Mouse (Mus musculus): ENCODE results near the gene Vipr2. TPM values are rescaled to one million over a fixed set of nuclear protein-coding genes. Genes with fewer than 3 reads are reported as not detected.
A peak's percentile ranks its signal among the peaks of the same experiment; 100 is the strongest.

Gene Vipr2
- polyA plus RNA-seq, 1 experiment from 2014 or later = 3.6 TPM

- Histone ChIP-seq H3K4me3 (no peak overlapping the region), H3K36me3 (peaks cover 46% of the 10 kb centered on the region), H3K27me3 (no peaks in the 10 kb centered on the region), H3K27ac (replicated peaks) (no peak overlapping the region), H3K4me1 (no peaks in the 10 kb centered on the region), H3K9ac (replicated peaks) (no peak overlapping the region), H3K9me3 (peaks cover 51% of the 10 kb centered on the region), H3K4me2 (replicated peaks) (no peak overlapping the region)
- 95% methylated on average over 2 of the region's 2 CpGs for WGBS
- 0 out of 2 replicates have a peak, but pooled peaks have one; percentile 47 for ATAC-seq (ENCODE audit: low FRiP score, low read depth)
These were observed 15.3 kb upstream of the Vipr2 start for GRCm38 (mm10) chr12:116062194-116062583.

- Histone ChIP-seq H3K4me2 (replicated peaks) (no peak overlapping the region), H3K9me3 (peaks cover 45% of the 10 kb centered on the region), H3K9ac (replicated peaks) (no peak overlapping the region), H3K4me1 (no peaks in the 10 kb centered on the region), H3K27me3 (no peaks in the 10 kb centered on the region), H3K4me3 (no peak overlapping the region), H3K27ac (replicated peaks) (no peak overlapping the region), H3K36me3 (peaks cover 40% of the 10 kb centered on the region)
- ATAC-seq (ENCODE audit: low FRiP score, low read depth) = no peak
- 95% methylated on average over 4 of the region's 4 CpGs for WGBS
These were observed 14.5 kb upstream of the Vipr2 start for GRCm38 (mm10) chr12:116063020-116063419.

- ATAC-seq (ENCODE audit: low FRiP score, low read depth) = peak; percentile 86
These were observed 6.5 kb upstream of the Vipr2 start for GRCm38 (mm10) chr12:116071023-116071422.

DNA sequence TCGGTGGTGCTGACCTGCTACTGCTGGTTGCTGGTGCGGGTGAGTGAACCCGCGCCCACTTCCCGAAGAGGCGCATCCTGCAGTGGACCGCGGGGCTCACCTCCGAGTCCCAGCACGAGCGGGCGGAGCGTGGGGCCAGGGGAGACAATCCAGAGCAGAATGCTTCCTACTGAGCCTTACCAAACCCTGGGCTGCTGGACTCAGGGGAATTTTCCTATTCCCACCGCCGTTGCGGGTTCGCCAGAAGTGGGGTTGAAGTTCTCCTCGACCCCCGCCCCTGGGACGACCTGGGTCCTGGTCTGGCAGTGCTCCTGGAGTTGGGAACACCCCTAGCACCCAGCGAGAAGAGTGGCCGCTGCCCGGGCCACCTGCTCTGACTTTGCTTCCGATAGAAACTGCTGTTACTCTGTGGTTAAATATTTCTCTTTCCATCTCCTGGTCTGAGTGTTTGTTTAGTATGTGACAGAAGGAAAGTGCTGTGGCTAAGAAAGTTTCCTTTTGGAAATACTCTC, 385 bp downstream of the Vipr2 start:
- Histone ChIP-seq H3K9ac (replicated peaks) (peak overlapping the region; percentile 69), H3K27ac (replicated peaks) (no peak overlapping the region)
- WGBS = under 1% methylated on average over 24 of the region's 24 CpGs

More at GRCm38 (mm10) chr12:116071023-116071422, 6.5 kb upstream of the Vipr2 start:
- no peak overlapping the region for H3K4me3 ChIP-seq
- H3K4me2 ChIP-seq (replicated peaks) = no peak overlapping the region
- WGBS = 24% methylated on average over 3 of the region's 3 CpGs
- H3K27me3 ChIP-seq = peaks cover 7% of the 10 kb centered on the region
- no peak overlapping the region for H3K9ac ChIP-seq (replicated peaks)
- H3K9me3 ChIP-seq = no peaks in the 10 kb centered on the region
- H3K4me1 ChIP-seq = no peaks in the 10 kb centered on the region
- no peaks in the 10 kb centered on the region for H3K36me3 ChIP-seq
- H3K27ac ChIP-seq (replicated peaks) = no peak overlapping the region

DNA sequence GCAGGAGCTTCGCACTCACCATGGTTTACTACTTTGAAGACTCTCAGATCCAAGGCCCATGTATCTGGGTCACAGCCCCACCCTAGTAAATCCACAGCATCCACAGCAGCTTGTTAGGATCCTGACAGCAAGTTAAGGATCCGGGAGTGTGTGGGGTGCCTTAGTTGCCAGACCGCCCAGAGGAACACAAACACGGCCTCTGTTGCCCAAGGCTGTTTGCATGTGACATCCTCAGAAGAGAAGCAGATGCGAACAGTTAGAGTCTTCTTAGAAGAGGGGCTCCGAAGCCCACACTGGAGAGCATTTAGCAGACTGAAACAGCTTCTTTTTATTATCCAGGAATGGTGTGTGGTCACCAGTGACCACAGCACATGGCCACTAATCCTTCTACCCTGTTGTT, 5.6 kb downstream of the Vipr2 start:
- ATAC-seq (ENCODE audit: low FRiP score, low read depth) = no peak
- peaks cover 6% of the 10 kb centered on the region; the same call in 1 of the 2 replicates for H3K27me3 ChIP-seq
- 87% methylated on average over 6 of the region's 6 CpGs for WGBS
- no peak overlapping the region for H3K27ac ChIP-seq (replicated peaks)
- H3K4me2 ChIP-seq (replicated peaks) = no peak overlapping the region
- H3K9me3 ChIP-seq = no peaks in the 10 kb centered on the region
- no peak overlapping the region for H3K9ac ChIP-seq (replicated peaks)
- H3K4me1 ChIP-seq = no peaks in the 10 kb centered on the region
- no peak overlapping the region for H3K4me3 ChIP-seq
- H3K36me3 ChIP-seq = no peaks in the 10 kb centered on the region

More for the DNA sequence above, 385 bp downstream of the Vipr2 start:
- Histone ChIP-seq H3K4me1 (peaks cover 8% of the 10 kb centered on the region; the same call in 1 of the 2 replicates), H3K9me3 (no peaks in the 10 kb centered on the region), H3K36me3 (no peaks in the 10 kb centered on the region), H3K27me3 (peaks cover 27% of the 10 kb centered on the region), H3K4me3 (peak overlapping the region; percentile 64), H3K4me2 (replicated peaks) (peak overlapping the region; percentile 77)
- peak; percentile 80 for ATAC-seq (ENCODE audit: low FRiP score, low read depth)

- Histone ChIP-seq H3K36me3 (no peaks in the 10 kb centered on the region), H3K4me1 (no peaks in the 10 kb centered on the region), H3K4me2 (replicated peaks) (no peak overlapping the region), H3K27ac (replicated peaks) (no peak overlapping the region), H3K4me3 (no peak overlapping the region), H3K27me3 (peaks cover 2% of the 10 kb centered on the region; the same call in 1 of the 2 replicates), H3K9ac (replicated peaks) (no peak overlapping the region), H3K9me3 (no peaks in the 10 kb centered on the region)
- 83% methylated on average over 2 of the region's 2 CpGs for WGBS
- no peak for ATAC-seq (ENCODE audit: low FRiP score, low read depth)
These were observed 6.8 kb downstream of the Vipr2 start for GRCm38 (mm10) chr12:116084294-116084693.

GRCm38 (mm10) chr12:116086951-116087600, 9.6 kb downstream of the Vipr2 start:
- Histone ChIP-seq H3K27ac (replicated peaks) (no peak overlapping the region), H3K36me3 (no peaks in the 10 kb centered on the region), H3K27me3 (no peaks in the 10 kb centered on the region), H3K4me2 (replicated peaks) (no peak overlapping the region), H3K4me1 (no peaks in the 10 kb centered on the region), H3K9me3 (no peaks in the 10 kb centered on the region), H3K4me3 (no peak overlapping the region), H3K9ac (replicated peaks) (no peak overlapping the region)
- no peak for ATAC-seq (ENCODE audit: low FRiP score, low read depth)
- WGBS = 86% methylated on average over 5 of the region's 5 CpGs

DNA sequence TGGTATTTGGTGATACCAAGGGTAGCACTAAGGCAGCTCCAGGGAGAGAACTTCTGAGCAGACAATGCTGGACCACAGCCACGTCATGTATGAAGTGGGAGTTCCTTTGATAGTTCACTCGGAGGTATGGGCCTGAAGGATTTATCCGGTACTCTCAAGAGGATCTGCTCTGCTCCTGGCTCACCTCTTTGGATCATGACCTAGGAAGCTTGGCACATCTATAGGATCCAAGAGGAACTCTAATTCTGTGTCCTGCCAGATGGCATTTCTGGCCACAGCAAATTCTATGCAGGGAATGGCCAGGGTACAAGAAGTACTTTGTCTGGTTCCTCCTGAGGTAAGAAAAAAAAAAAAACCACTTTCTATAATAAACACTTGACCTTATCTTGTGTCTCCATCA, 12.3 kb downstream of the Vipr2 start:
- H3K9me3 ChIP-seq = no peaks in the 10 kb centered on the region
- WGBS = 86% methylated on average over 3 of the region's 3 CpGs
- H3K9ac ChIP-seq (replicated peaks) = no peak overlapping the region
- H3K27ac ChIP-seq (replicated peaks) = no peak overlapping the region
- H3K4me2 ChIP-seq (replicated peaks) = no peak overlapping the region
- H3K36me3 ChIP-seq = no peaks in the 10 kb centered on the region
- H3K4me1 ChIP-seq = no peaks in the 10 kb centered on the region
- ATAC-seq (ENCODE audit: low FRiP score, low read depth) = no peak
- H3K27me3 ChIP-seq = no peaks in the 10 kb centered on the region
- H3K4me3 ChIP-seq = no peak overlapping the region

- 88% methylated on average over 14 of the region's 14 CpGs for WGBS
- Histone ChIP-seq H3K4me2 (replicated peaks) (no peak overlapping the region), H3K9me3 (no peaks in the 10 kb centered on the region), H3K27ac (replicated peaks) (no peak overlapping the region), H3K9ac (replicated peaks) (no peak overlapping the region), H3K27me3 (no peaks in the 10 kb centered on the region), H3K4me3 (no peak overlapping the region), H3K4me1 (no peaks in the 10 kb centered on the region), H3K36me3 (no peaks in the 10 kb centered on the region)
- no peak for ATAC-seq (ENCODE audit: low FRiP score, low read depth)
These were observed 17.4 kb downstream of the Vipr2 start for GRCm38 (mm10) chr12:116094765-116095555.

DNA sequence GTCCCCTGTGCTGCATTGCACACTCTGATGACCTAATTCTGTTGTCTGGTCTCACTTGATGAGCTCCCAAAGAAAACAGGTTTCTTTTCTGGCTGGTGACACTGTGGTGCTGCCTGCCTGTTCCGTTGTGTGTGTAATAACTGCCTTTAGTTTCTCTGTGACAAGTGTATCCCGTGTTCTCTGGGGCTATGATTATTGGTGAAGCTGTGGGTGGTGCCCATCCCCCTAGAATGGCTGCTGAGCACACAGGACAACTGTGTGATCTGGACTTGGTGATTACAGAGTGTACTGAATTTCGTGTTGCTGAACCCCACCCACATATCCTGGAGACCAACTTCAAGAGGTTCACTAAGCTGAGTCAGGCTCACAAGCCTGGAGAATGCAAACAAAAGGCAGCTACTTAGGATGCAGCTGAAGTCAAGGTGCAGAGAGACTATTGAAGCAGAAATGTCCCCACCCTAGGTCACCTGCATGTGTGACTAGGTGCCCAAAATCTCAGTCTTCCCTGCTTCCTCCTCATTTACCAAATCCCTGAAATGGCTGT, 18.9 kb downstream of the Vipr2 start:
- Histone ChIP-seq H3K9me3 (no peaks in the 10 kb centered on the region), H3K4me2 (replicated peaks) (no peak overlapping the region), H3K9ac (replicated peaks) (no peak overlapping the region), H3K27me3 (no peaks in the 10 kb centered on the region), H3K27ac (replicated peaks) (no peak overlapping the region), H3K36me3 (no peaks in the 10 kb centered on the region), H3K4me3 (no peak overlapping the region), H3K4me1 (no peaks in the 10 kb centered on the region)
- ATAC-seq (ENCODE audit: low FRiP score, low read depth) = no peak
- 70% methylated on average over 3 of the region's 3 CpGs for WGBS

DNA sequence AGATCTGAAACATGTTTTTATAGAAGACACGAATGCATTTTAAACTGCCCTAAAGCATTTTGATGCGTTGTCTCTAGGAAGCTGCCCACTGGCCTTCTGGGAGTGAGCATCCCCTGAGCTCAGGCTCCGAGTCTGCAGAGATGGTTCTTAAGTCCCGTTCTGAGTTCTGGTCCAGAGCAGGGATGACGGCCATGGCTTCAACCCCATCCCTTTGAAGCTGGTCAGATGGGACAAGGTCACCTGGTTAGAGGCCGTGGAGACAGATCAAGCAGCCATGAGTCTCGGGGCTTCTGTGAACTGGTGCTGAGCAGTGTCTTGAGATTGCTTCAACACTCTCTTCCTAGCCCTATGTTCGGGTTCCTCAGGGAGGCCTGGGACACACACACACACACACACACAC, 19.6 kb downstream of the Vipr2 start:
- H3K27me3 ChIP-seq = no peaks in the 10 kb centered on the region
- H3K4me2 ChIP-seq (replicated peaks) = no peak overlapping the region
- no peaks in the 10 kb centered on the region for H3K36me3 ChIP-seq
- H3K4me3 ChIP-seq = no peak overlapping the region
- ATAC-seq (ENCODE audit: low FRiP score, low read depth) = no peak
- 86% methylated on average over 7 of the region's 8 CpGs for WGBS
- no peak overlapping the region for H3K9ac ChIP-seq (replicated peaks)
- H3K4me1 ChIP-seq = no peaks in the 10 kb centered on the region
- no peak overlapping the region for H3K27ac ChIP-seq (replicated peaks)
- no peaks in the 10 kb centered on the region for H3K9me3 ChIP-seq

GRCm38 (mm10) chr12:116101945-116102344, 24.4 kb downstream of the Vipr2 start:
- Histone ChIP-seq H3K27ac (replicated peaks) (no peak overlapping the region), H3K4me1 (no peaks in the 10 kb centered on the region), H3K4me2 (replicated peaks) (no peak overlapping the region), H3K9me3 (no peaks in the 10 kb centered on the region), H3K36me3 (no peaks in the 10 kb centered on the region), H3K27me3 (no peaks in the 10 kb centered on the region), H3K4me3 (no peak overlapping the region), H3K9ac (replicated peaks) (no peak overlapping the region)
- no peak for ATAC-seq (ENCODE audit: low FRiP score, low read depth)
- 94% methylated on average over 2 of the region's 2 CpGs for WGBS

All from midbrain, embryonic 12.5 days (tissue).